Comparison of ENCODE assay signal across 26 mouse cellular contexts in genomic region chr7:70565034-70565433, GRCm38 (mm10).
"Had no signal": no experiment of that assay in that cellular context is flagged by ENCODE, and none has a peak within 500 bp of the region (broad histone marks: within the 10 kb centered on the region; RNA-seq: fewer than 3 reads in every experiment).

No protein-coding gene starts in this region.

- H3K9me3 ChIP-seq: embryonic facial prominence, embryonic 10.5 days; embryonic facial prominence, embryonic 12.5 days; embryonic facial prominence, embryonic 13.5 days; embryonic facial prominence, embryonic 15.5 days; forebrain, embryonic 10.5 days; forebrain, embryonic 12.5 days; forebrain, embryonic 13.5 days; forebrain, embryonic 15.5 days had no signal

- DNase-seq: cerebellum, adult 2 months; cerebellum, adult 8-10 months; cerebellum, adult 9-10 months; cerebellum, adult 9-11 months; cerebellum, postnatal 36 days; embryo, embryonic 11 days; forebrain, postnatal 0 days; gastrocnemius, adult 2 months; gastrocnemius, postnatal 10 days; gastrocnemius, postnatal 14 days; gastrocnemius, postnatal 25 days; gastrocnemius, postnatal 36 days; heart, adult 11 months; heart, adult 18-20 months; heart, adult 2 months had no signal

- H3K36me3 ChIP-seq: embryonic facial prominence, embryonic 10.5 days; embryonic facial prominence, embryonic 12.5 days; embryonic facial prominence, embryonic 13.5 days; embryonic facial prominence, embryonic 15.5 days; forebrain, embryonic 10.5 days; forebrain, embryonic 12.5 days; forebrain, embryonic 15.5 days had no signal

- H3K4me2 ChIP-seq: embryonic facial prominence, embryonic 12.5 days; embryonic facial prominence, embryonic 13.5 days; embryonic facial prominence, embryonic 15.5 days; forebrain, embryonic 12.5 days; forebrain, embryonic 13.5 days; forebrain, embryonic 15.5 days had no signal

- ATAC-seq: forebrain, embryonic 13.5 days; forebrain, embryonic 14.5 days; forebrain, embryonic 15.5 days; forebrain, embryonic 16.5 days; forebrain, postnatal 0 days had no signal

- H3K27ac ChIP-seq: embryonic facial prominence, embryonic 10.5 days; embryonic facial prominence, embryonic 12.5 days; embryonic facial prominence, embryonic 13.5 days; embryonic facial prominence, embryonic 15.5 days; forebrain, embryonic 10.5 days; forebrain, embryonic 12.5 days; forebrain, embryonic 13.5 days; forebrain, embryonic 15.5 days; gastrocnemius, adult 2 months; heart, adult 2 months had no signal

- H3K4me3 ChIP-seq: embryonic facial prominence, embryonic 10.5 days; embryonic facial prominence, embryonic 12.5 days; embryonic facial prominence, embryonic 13.5 days; embryonic facial prominence, embryonic 15.5 days; erythroblast, embryonic 14.5 days; forebrain, embryonic 10.5 days; forebrain, embryonic 12.5 days; forebrain, embryonic 13.5 days; forebrain, embryonic 15.5 days; gastrocnemius, adult 2 months; heart, adult 2 months had no signal

- H3K4me1 ChIP-seq: embryonic facial prominence, embryonic 10.5 days; embryonic facial prominence, embryonic 12.5 days; embryonic facial prominence, embryonic 13.5 days; embryonic facial prominence, embryonic 15.5 days; forebrain, embryonic 10.5 days; forebrain, embryonic 12.5 days; forebrain, embryonic 13.5 days; forebrain, embryonic 15.5 days had no signal

- H3K27me3 ChIP-seq: embryonic facial prominence, embryonic 12.5 days; embryonic facial prominence, embryonic 13.5 days; embryonic facial prominence, embryonic 15.5 days; forebrain, embryonic 12.5 days; forebrain, embryonic 13.5 days; forebrain, embryonic 15.5 days had no signal

- H3K9ac ChIP-seq: embryonic facial prominence, embryonic 12.5 days; embryonic facial prominence, embryonic 13.5 days; embryonic facial prominence, embryonic 15.5 days; forebrain, embryonic 12.5 days; forebrain, embryonic 13.5 days; forebrain, embryonic 15.5 days; forebrain, postnatal 0 days had no signal
